ENCODE assay signal across 8 mouse cellular contexts in the genomic region with DNA sequence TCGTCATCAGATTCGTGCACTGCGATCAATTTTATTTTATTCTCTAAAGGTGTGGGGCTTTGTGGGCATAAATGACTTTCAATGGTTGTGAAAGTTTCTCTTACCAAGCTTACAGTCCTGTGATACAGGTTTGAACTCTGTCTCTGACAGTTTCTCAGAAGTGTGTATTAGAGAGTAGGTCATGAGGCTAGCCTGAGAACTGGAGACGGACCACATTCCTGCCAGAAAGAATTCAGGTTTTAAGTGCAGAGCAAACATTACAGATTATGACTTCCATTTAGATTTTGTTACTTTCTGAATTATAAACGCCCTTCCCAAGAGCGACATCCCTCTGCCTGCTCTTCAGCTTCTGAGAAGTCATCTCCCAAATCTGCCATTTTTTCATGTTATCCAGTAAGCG. TPM values are rescaled to one million over a fixed set of nuclear protein-coding genes. Genes with fewer than 3 reads are reported as not detected.
DNase-seq lines count a peak whose midpoint lies in the region; ATAC-seq lines count a peak whose summit lies in the region.

No protein-coding gene starts in this region.

- no peaks in the 10 kb centered on the region for H3K36me3 ChIP-seq in kidney, embryonic 14.5 days (ENCODE audit: control insufficient read depth, insufficient read depth, low read length)
- no peaks in the 10 kb centered on the region for H3K36me3 ChIP-seq in hindbrain, embryonic 13.5 days
- H3K36me3 ChIP-seq in midbrain, embryonic 11.5 days (ENCODE audit: control insufficient read depth, insufficient read depth, low read length): no peaks in the 10 kb centered on the region

- 0 out of 2 replicates have a peak, but pooled peaks have one; percentile 13 for ATAC-seq in kidney, embryonic 14.5 days (ENCODE audit: low FRiP score, low TSS enrichment)
- no peak; the same call in 1 of the 2 replicates for ATAC-seq in hindbrain, embryonic 13.5 days (ENCODE audit: low FRiP score)
- peak; percentile 43 for ATAC-seq in midbrain, embryonic 11.5 days (ENCODE audit: low FRiP score)
- ATAC-seq in granulocyte monocyte progenitor cell, adult 5-6 weeks (replicated peaks; ENCODE audit: poor library complexity, severe bottlenecking): no peak

- H3K9me3 ChIP-seq in kidney, embryonic 14.5 days (ENCODE audit: control insufficient read depth, low read length): no peaks in the 10 kb centered on the region
- H3K9me3 ChIP-seq in hindbrain, embryonic 13.5 days: no peaks in the 10 kb centered on the region
- no peaks in the 10 kb centered on the region for H3K9me3 ChIP-seq in midbrain, embryonic 11.5 days (ENCODE audit: control insufficient read depth, low read length)

- H3K4me2 ChIP-seq in kidney, embryonic 14.5 days (replicated peaks; ENCODE audit: low read depth, low read length): peak overlapping the region; percentile 50
- H3K4me2 ChIP-seq in hindbrain, embryonic 13.5 days: peak overlapping the region; percentile 73
- H3K4me2 ChIP-seq in midbrain, embryonic 11.5 days: peak overlapping the region; percentile 72

- DNase-seq in kidney, postnatal 25 days: no peak
- DNase-seq in midbrain, embryonic 11.5 days (ENCODE audit: low spot score, missing footprints): peak; percentile 89
- no peak for DNase-seq in urinary bladder, adult 2 months (ENCODE audit: low spot score)
- no peak for DNase-seq in adipocyte (ENCODE audit: low spot score)

- H3K9ac ChIP-seq in kidney, embryonic 14.5 days (ENCODE audit: low read depth, low read length): peak overlapping the region; percentile 60
- peak overlapping the region; percentile 69 for H3K9ac ChIP-seq in hindbrain, embryonic 13.5 days
- peak overlapping the region; percentile 71 for H3K9ac ChIP-seq in midbrain, embryonic 11.5 days (ENCODE audit: low read length)

- no peaks in the 10 kb centered on the region for H3K27me3 ChIP-seq in kidney, embryonic 14.5 days (ENCODE audit: control insufficient read depth, insufficient read depth, low read length)
- 0 out of 2 replicates have a peak, but pooled peaks cover 3% of the 10 kb centered on the region for H3K27me3 ChIP-seq in hindbrain, embryonic 13.5 days
- no peaks in the 10 kb centered on the region for H3K27me3 ChIP-seq in midbrain, embryonic 11.5 days (ENCODE audit: control insufficient read depth, insufficient read depth, low read length)

- H3K27ac ChIP-seq in kidney, embryonic 14.5 days (ENCODE audit: low read depth, low read length): no peak overlapping the region
- H3K27ac ChIP-seq in brown adipose tissue, adult 24 weeks (replicated peaks; ENCODE audit: low read depth, low read length): no peak overlapping the region
- peak overlapping the region; percentile 89 for H3K27ac ChIP-seq in hindbrain, embryonic 13.5 days
- H3K27ac ChIP-seq in midbrain, embryonic 11.5 days (ENCODE audit: low read depth, low read length): peak overlapping the region; percentile 73; the same call in 1 of the 2 replicates

- no peaks in the 10 kb centered on the region for H3K4me1 ChIP-seq in kidney, embryonic 14.5 days (ENCODE audit: control insufficient read depth, insufficient read depth, low read length)
- no peaks in the 10 kb centered on the region for H3K4me1 ChIP-seq in brown adipose tissue, adult 24 weeks (ENCODE audit: control insufficient read depth, insufficient read depth, insufficient read length, low read length)
- H3K4me1 ChIP-seq in hindbrain, embryonic 13.5 days (replicated peaks): peaks cover 4% of the 10 kb centered on the region; the same call in 1 of the 2 replicates
- peaks cover 5% of the 10 kb centered on the region for H3K4me1 ChIP-seq in midbrain, embryonic 11.5 days (ENCODE audit: control insufficient read depth, insufficient read depth, low read length)

- peak overlapping the region; percentile 51 for H3K4me3 ChIP-seq in kidney, embryonic 14.5 days (ENCODE audit: low read length)
- H3K4me3 ChIP-seq in brown adipose tissue, adult 24 weeks (ENCODE audit: insufficient read depth, low read depth, low read length): peak overlapping the region; percentile 98
- peak overlapping the region; percentile 51 for H3K4me3 ChIP-seq in hindbrain, embryonic 13.5 days
- H3K4me3 ChIP-seq in midbrain, embryonic 11.5 days (ENCODE audit: low read depth, low read length): peak overlapping the region; percentile 45

- 32% methylated on average over 7 of the region's 7 CpGs for WGBS in kidney, embryonic 14.5 days
- WGBS in hindbrain, embryonic 13.5 days: 30% methylated on average over 7 of the region's 7 CpGs
- WGBS in midbrain, embryonic 11.5 days: 28% methylated on average over 7 of the region's 7 CpGs

RNA-seq across cellular contexts. Expression of a gene that starts 42.7 kb away (rescaled TPM):
- 41.3 and 55.5 TPM in 2 replicates for polyA plus RNA-seq in kidney, embryonic 14.5 days (2014; fragmentation: Nextera tagmentation; extraction: Ambion mirVana)
- 14.7 and 19.6 TPM in 2 replicates for polyA plus RNA-seq in brown adipose tissue, adult 24 weeks (2012; ENCODE audit: insufficient read depth, insufficient read length, missing spikeins)
- 36.2 and 39.8 TPM in 2 replicates for polyA plus RNA-seq in hindbrain, embryonic 13.5 days (2015; fragmentation: Nextera tagmentation; extraction: Ambion mirVana)
- 29.5 and 32.3 TPM in 2 replicates for polyA plus RNA-seq in midbrain, embryonic 11.5 days (2014; fragmentation: Nextera tagmentation; extraction: Ambion mirVana)
- 30.0 and 38.9 TPM in 2 replicates for polyA plus RNA-seq in urinary bladder, adult 2 months (2012; rRNA removed)
- total RNA-seq in granulocyte monocyte progenitor cell, adult 5-6 weeks (2014; fragmentation: Nextera tagmentation): 15.0 and 29.7 TPM in 2 replicates
- total RNA-seq in granulocyte monocyte progenitor cell, adult 5-6 weeks (2017): 10.3 and 12.7 TPM in 2 replicates

RNA-seq across cellular contexts. Expression of a gene that starts 47.1 kb away (rescaled TPM):
- polyA plus RNA-seq in kidney, embryonic 14.5 days (2014; fragmentation: Nextera tagmentation; extraction: Ambion mirVana): 33.0 and 35.3 TPM in 2 replicates
- 11.0 and 14.8 TPM in 2 replicates for polyA plus RNA-seq in brown adipose tissue, adult 24 weeks (2012; ENCODE audit: insufficient read depth, insufficient read length, missing spikeins)
- polyA plus RNA-seq in hindbrain, embryonic 13.5 days (2015; fragmentation: Nextera tagmentation; extraction: Ambion mirVana): 19.6 and 21.3 TPM in 2 replicates
- polyA plus RNA-seq in midbrain, embryonic 11.5 days (2014; fragmentation: Nextera tagmentation; extraction: Ambion mirVana): 28.7 and 29.5 TPM in 2 replicates
- polyA plus RNA-seq in urinary bladder, adult 2 months (2012; rRNA removed): 15.4 and 19.9 TPM in 2 replicates
- total RNA-seq in granulocyte monocyte progenitor cell, adult 5-6 weeks (2014; fragmentation: Nextera tagmentation): 14.2 and 34.4 TPM in 2 replicates
- total RNA-seq in granulocyte monocyte progenitor cell, adult 5-6 weeks (2017): 18.0 and 31.4 TPM in 2 replicates

RNA-seq across cellular contexts. Expression of a gene that starts 57.1 kb away (rescaled TPM):
- polyA plus RNA-seq in kidney, embryonic 14.5 days (2014; fragmentation: Nextera tagmentation; extraction: Ambion mirVana): 0.09 TPM in 1 of 2 replicates, not detected in the other
- not detected in 2 replicates for polyA plus RNA-seq in brown adipose tissue, adult 24 weeks (2012; ENCODE audit: insufficient read depth, insufficient read length, missing spikeins)
- polyA plus RNA-seq in hindbrain, embryonic 13.5 days (2015; fragmentation: Nextera tagmentation; extraction: Ambion mirVana): 6.7 and 6.9 TPM in 2 replicates
- polyA plus RNA-seq in midbrain, embryonic 11.5 days (2014; fragmentation: Nextera tagmentation; extraction: Ambion mirVana): 20.4 and 24.5 TPM in 2 replicates
- polyA plus RNA-seq in urinary bladder, adult 2 months (2012; rRNA removed): 0.06 and 0.07 TPM in 2 replicates
- not detected in 2 replicates for total RNA-seq in granulocyte monocyte progenitor cell, adult 5-6 weeks (2014; fragmentation: Nextera tagmentation)
- not detected in 2 replicates for total RNA-seq in granulocyte monocyte progenitor cell, adult 5-6 weeks (2017)

Comparison
In these comparisons a context has a peak if more than half of its experiments do, and no peak if none do; other contexts are left out.
1. ATAC-seq: peak in kidney, embryonic 14.5 days (single experiment) and midbrain, embryonic 11.5 days (single experiment); none in hindbrain, embryonic 13.5 days (single experiment) and granulocyte monocyte progenitor cell, adult 5-6 weeks (single experiment).
2. H3K27ac ChIP-seq: peak in hindbrain, embryonic 13.5 days (single experiment) and midbrain, embryonic 11.5 days (single experiment); none in kidney, embryonic 14.5 days (single experiment) and brown adipose tissue, adult 24 weeks (single experiment).
3. H3K4me3 ChIP-seq: peak in every context shown above with its lines; median percentile 98 in brown adipose tissue, adult 24 weeks; 51 in kidney, embryonic 14.5 days; 51 in hindbrain, embryonic 13.5 days; 45 in midbrain, embryonic 11.5 days.
4. Peak in every context shown above with its lines, with median percentiles within 50 percentile points of each other: H3K4me2 ChIP-seq and H3K9ac ChIP-seq.